Mouse (Mus musculus) Patski (cell line): ENCODE measurements around the gene Adamts15. TPM values are rescaled to one million over a fixed set of nuclear protein-coding genes. Genes with fewer than 3 reads are reported as not detected.

ENCODE experiments used
- ATAC-seq: fragments of 100-300 bp; one replicate; pipeline ENCODE4 v1.8.0; 2021
- CTCF ChIA-PET: fragments of 350-600 bp; sonication (Branson Sonifier 250); formaldehyde crosslinking; loops from one replicate; lab custom pipeline; 2022; ENCODE audit warnings: inconsistent platforms; lab: Charles Lee
- POLR2A ChIA-PET: fragments of 350-600 bp; sonication (Branson Sonifier 250); formaldehyde crosslinking; loops from one replicate; lab custom pipeline; 2022; ENCODE audit warnings: antibody characterized with exemption, inconsistent platforms; lab: Charles Lee
- DNase-seq: peaks from one replicate; pipeline ENCODE4 v3.0.0-alpha.2; 2011; ENCODE audit warnings: low read depth, low spot score
- H3K27me3 ChIP-seq: fragments of 371-371 bp; one replicate; pipeline ENCODE4 v1.5.1; 2021
- CTCF ChIP-seq: fragments of 100-300 bp; IDR thresholded peaks from one replicate; pipeline ENCODE4 v1.5.1; 2021
- in situ Hi-C: fragments of 300-500 bp; cut with MboI; formaldehyde crosslinking; loops from 3 replicates; pipeline ENCODE4 v1.11.1; 2018; ENCODE audit warnings: low pct_unique_long_range_greater_than_20kb, mixed read lengths
- polyA plus RNA-seq: library from polyadenylated mRNA; unstranded; gene quantifications from one replicate; pipeline ENCODE4 v1.2.3, GENCODE M21; 2021

Adamts15 gene
- 0.72 TPM for polyA plus RNA-seq

DNA sequence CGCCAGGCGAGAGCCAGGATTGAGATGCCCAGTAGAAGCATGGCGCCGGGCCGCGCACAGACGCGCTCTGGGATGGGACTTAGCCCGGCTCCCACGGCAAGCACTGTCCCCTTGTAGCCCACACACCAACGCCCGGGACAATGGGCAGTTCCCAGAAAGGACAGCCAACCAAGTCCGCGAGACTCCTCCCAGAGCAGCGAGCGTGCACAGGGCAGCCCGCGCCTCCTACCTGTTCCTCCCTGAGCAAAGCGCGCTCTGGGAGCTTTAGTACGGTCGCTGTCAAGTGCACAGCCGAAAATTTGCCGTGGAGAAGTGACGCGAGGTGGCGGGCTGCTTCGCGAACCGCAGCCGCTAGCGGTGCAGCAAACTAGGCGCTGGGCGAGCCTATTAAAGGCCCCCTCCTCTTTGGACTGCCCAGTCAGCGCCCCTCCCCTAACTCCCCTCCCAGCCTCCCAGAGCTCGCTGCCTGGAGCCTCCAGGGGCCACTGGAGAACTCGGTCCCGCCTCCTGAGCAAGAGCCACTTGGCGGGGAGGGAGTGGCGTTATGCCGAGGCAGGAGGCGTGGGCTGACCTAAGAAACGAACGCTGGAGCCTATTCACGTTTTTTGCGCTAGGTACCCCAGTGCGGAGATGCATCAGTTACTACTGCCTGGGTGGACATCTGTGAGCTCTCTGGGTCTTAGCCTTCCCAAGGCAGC is at the start of gene Adamts15:
Adamts15 (minus strand) TSS at position 256 of the 698 bp plus-strand sequence.
- ChIA-PET POLR2A (interaction anchor here (1.4 kb wide), 1 partner anchor 14 kb away, joined by 3 read pairs; no protein-coding TSS in a partner anchor), CTCF (interaction anchor here (1.1 to 2.6 kb wide), 2 partner anchors 14 to 442 kb away, joined by 4 to 10 read pairs; no protein-coding TSS in a partner anchor)
- peaks cover 17% of the 10 kb centered on the region for H3K27me3 ChIP-seq
- ATAC-seq (no peak), DNase-seq (no peak)
- no peak for TF ChIP-seq CTCF
- in situ Hi-C loops, result no loop called here

DNA sequence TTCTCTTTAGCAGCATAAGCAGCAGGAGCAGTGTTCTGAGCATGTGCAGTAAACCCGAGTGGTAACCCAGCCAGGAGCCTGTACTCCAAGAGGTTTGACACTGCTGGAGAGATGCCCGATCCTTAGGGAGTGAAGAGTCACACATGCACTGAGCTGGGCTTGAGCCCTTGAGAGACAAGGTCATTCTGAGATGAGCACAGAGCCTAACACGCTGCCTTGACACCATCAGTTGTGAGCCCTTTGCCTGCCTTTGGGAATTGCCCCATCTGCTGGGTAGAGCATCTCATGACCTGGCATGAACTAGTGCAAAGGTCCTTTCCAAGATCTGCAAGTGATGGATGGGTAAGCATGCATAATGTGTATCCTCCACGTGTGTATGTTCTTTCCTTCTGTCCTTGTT is 49.7 kb upstream of the Adamts15 start:
- DNase-seq (no peak), ATAC-seq (no peak)
- POLR2A ChIA-PET, result no interaction called here
- H3K27me3 ChIP-seq, result peaks cover 43% of the 10 kb centered on the region
- peak; percentile 28 for TF ChIP-seq CTCF
- CTCF ChIA-PET, result no interaction called here
- in situ Hi-C loops, result no loop called here

DNA sequence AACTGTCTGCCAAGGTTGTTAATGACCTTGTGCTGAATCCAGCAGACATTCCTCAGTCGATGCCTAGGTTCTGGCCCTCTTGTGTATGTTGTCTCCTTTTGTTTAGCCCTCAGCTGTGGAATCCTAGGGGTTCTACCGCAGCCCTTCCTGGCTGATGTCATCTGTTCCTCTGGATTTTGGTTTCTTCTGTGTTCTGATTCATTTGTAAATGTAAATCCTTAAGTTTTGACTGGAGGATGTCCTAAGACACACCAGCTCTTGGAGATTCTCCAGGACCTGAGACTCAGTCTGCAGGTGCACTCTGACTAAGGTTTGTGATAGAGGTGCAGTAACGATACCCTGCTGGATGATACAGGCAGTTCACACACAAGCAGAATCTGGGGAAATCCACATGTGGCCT is 47.7 kb upstream of the Adamts15 start:
- CTCF ChIA-PET, result no interaction called here
- DNase-seq, result no peak
- in situ Hi-C loops, result no loop called here
- POLR2A ChIA-PET, result no interaction called here
- H3K27me3 ChIP-seq, result peaks cover 42% of the 10 kb centered on the region
- no peak for TF ChIP-seq CTCF
- no peak for ATAC-seq

DNA sequence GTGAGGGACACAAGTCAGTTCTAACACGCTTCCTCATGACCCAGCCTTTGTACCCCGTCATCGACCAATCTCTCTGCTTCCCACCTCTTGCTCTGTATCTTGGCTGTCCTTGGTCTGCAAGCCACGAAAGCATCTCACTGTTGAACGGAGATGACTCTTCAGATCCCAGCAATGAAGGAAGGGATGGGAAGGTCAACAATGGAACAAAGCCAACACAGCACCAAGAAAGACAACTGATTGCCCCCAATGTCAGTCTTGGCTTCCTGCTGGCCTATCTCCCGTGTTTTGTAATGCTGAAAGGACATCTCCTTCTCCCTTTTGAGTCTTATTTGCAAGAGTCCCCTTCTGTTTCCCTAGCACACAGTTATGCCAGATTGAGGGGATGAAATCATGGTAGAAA is 45.9 kb upstream of the Adamts15 start:
- ChIA-PET POLR2A (no interaction called here), CTCF (no interaction called here)
- TF ChIP-seq CTCF, result no peak
- DNase-seq, result no peak
- in situ Hi-C loops, result no loop called here
- ATAC-seq, result no peak
- H3K27me3 ChIP-seq, result peaks cover 37% of the 10 kb centered on the region

DNA sequence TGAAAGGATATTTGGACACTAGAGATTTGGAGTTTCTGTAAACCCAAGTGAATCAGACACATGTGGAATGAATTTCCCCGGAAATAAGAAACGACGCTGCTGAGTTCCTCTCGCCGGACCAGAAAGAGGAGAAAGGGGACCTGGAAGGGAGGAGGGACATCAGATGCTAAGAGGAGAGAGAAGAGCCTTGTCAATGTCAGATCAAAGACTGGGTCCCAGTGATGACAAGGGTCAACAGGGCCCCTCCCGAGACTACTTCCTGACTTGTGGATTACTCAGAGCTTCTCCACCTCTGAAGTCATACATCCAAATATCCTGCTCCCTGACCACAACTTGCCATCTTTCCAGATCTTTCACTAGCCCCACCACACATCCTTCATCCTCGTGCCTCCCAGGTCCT is 44.6 kb upstream of the Adamts15 start:
- no peak for DNase-seq
- no peak for TF ChIP-seq CTCF
- in situ Hi-C loops, result no loop called here
- ATAC-seq, result no peak
- peaks cover 35% of the 10 kb centered on the region for H3K27me3 ChIP-seq
- ChIA-PET POLR2A (no interaction called here), CTCF (no interaction called here)

DNA sequence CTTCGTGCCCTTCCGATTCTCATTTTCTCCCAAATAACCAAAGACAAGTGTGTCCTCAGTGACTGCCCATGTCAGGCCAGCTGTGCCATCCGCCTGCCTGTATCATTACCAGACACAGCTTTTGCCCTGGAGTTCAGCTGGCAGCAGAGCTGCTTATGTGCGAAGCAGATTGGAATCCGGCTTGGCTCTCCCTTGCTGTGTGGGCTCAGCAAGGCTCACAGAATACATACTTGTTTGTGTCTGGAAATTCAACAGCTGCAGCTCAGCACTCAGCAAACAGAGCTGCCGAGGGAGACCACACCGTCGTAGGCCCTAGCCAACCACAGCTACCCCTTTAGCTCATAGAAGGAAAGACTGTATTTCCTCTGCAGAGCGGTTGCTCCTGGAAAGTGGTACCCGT is 42.4 kb upstream of the Adamts15 start:
- no peak for ATAC-seq
- TF ChIP-seq CTCF, result no peak
- ChIA-PET CTCF (no interaction called here), POLR2A (no interaction called here)
- peaks cover 24% of the 10 kb centered on the region for H3K27me3 ChIP-seq
- in situ Hi-C loops, result no loop called here
- no peak for DNase-seq

DNA sequence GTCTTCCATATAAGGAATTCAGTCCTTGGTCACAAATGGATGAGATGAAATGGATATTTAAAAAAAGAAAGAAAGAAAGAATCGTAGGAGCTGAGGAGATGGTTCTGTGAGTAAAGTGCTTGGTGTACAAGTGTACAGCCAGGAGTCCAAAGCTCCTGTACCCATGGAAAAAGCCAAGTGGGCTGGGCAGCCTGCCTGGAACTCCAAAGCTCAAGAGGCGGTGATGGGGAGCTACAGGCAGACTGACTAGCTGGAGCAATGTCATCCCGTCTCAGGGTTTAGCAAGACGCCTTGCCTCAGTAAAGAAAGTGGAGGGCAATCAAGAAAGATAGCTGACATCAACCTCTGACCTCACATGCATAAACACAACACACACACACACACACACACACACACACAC is 41.5 kb upstream of the Adamts15 start:
- DNase-seq (no peak), ATAC-seq (no peak)
- CTCF ChIA-PET, result interaction anchor here (0.9 to 1.2 kb wide), 2 partner anchors 10 to 15 kb away, joined by 3 to 4 read pairs; no protein-coding TSS in a partner anchor
- H3K27me3 ChIP-seq, result peaks cover 17% of the 10 kb centered on the region
- no peak for TF ChIP-seq CTCF
- POLR2A ChIA-PET, result interaction anchor here (0.7 to 1.1 kb wide), 2 partner anchors 72 to 156 kb away, joined by 3 to 5 read pairs; no protein-coding TSS in a partner anchor
- in situ Hi-C loops, result no loop called here

DNA sequence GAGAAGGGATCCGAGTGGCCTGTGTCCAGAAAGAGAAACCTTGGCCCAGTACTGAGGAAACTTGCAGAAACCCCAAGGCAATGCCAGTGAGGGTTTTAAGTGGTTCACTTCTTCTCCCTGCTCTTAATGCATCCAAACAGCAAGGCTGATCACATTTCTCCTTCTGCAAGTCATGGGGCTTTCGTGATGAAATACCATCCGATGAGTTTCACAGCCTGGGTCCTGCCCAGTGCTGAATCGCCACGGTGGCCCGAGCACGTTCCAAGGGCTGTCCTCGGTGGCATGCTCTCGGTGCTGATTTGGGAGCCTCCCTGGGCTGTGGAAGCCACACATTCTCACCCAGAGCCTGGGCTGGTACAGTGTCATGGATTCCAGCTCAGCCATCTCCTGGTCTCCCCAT is 33.0 kb upstream of the Adamts15 start:
- no peak for DNase-seq
- no peak for ATAC-seq
- ChIA-PET CTCF (no interaction called here), POLR2A (no interaction called here)
- H3K27me3 ChIP-seq, result peaks cover 18% of the 10 kb centered on the region
- in situ Hi-C loops, result no loop called here
- no peak for TF ChIP-seq CTCF

DNA sequence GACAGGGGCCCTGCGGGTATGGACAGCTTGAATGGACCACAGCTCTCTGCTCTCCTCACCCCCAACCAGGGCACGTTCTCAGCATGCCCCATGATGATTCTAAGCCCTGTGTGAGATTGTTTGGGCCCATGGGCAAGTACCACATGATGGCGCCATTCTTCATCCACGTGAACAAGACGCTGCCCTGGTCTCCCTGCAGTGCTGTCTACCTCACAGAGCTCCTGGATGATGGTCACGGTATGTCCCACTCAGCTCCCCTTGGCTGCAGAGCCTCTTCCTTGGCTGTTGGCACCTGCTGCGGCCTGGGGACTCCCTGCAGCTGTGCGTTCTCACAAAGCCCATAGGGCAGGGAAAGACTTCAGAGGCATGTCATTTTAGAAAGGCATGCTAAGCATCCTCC is 31.0 kb upstream of the Adamts15 start:
- no peak for ATAC-seq
- peaks cover 18% of the 10 kb centered on the region for H3K27me3 ChIP-seq
- ChIA-PET POLR2A (no interaction called here), CTCF (interaction anchor here (0.7 kb wide), 1 partner anchor 13 kb away, joined by 3 read pairs; no protein-coding TSS in a partner anchor)
- in situ Hi-C loops, result loop anchor here (5.0 kb wide), 1 partner anchor 134 kb away; no protein-coding TSS in a partner anchor
- TF ChIP-seq CTCF, result no peak
- no peak for DNase-seq

DNA sequence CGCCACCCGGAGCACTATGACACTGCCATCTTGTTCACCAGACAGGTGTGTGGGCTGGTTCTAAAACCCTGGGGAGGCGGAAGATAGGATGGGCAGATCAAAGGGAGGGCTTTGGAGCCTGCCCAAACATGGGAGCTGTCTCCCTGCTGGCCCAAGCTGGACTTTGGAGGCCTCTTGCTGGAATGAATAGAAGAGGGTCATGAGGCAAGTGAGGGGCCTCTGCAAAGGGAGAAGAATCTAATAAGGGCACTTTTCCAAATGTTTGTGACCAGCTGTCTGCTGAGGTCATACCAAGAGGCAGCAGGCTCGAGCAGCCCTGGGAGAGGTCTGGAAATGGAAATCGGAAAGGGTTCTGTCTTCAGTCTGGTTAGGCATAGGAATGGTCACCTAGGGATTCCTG is 29.2 kb upstream of the Adamts15 start:
- ChIA-PET CTCF (interaction anchor here (1.1 to 2.0 kb wide), 2 partner anchors 15 to 471 kb away, joined by 4 to 8 read pairs; no protein-coding TSS in a partner anchor), POLR2A (no interaction called here)
- TF ChIP-seq CTCF, result no peak
- DNase-seq (no peak), ATAC-seq (no peak)
- in situ Hi-C loops, result loop anchor here (5.0 kb wide), 1 partner anchor 136 kb away; no protein-coding TSS in a partner anchor
- peaks cover 14% of the 10 kb centered on the region for H3K27me3 ChIP-seq

DNA sequence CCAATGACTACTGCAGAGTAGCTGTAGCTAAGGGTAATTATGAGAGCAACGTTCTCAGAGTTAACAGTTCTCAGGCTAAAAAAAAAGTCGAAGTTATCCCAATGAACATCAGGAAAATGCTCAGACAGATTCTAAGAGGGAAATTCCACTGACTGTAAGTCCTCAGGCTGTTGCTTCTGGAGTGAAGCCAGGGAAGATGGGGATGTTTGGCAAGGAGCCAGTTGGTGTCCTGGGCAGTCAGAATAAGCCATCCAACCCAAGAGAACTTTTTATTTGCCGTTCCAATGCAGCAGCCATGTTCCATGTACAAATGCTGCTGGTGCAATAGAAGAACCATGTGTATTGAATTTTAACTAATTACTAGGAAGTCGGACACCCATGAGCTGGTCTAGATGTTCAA is 28.3 kb upstream of the Adamts15 start:
- peak; percentile 44 for ATAC-seq

More for the DNA sequence above, 28.3 kb upstream of the Adamts15 start:
- DNase-seq, result peak; percentile 79
- H3K27me3 ChIP-seq, result peaks cover 10% of the 10 kb centered on the region
- in situ Hi-C loops, result loop anchor here (5.0 kb wide), 1 partner anchor 137 kb away; no protein-coding TSS in a partner anchor
- no peak for TF ChIP-seq CTCF
- CTCF ChIA-PET, result interaction anchor here (1.1 to 2.0 kb wide), 2 partner anchors 14 to 470 kb away, joined by 4 to 8 read pairs; no protein-coding TSS in a partner anchor
- POLR2A ChIA-PET, result interaction anchor here (0.5 kb wide), 2 partner anchors 490 to 1743 kb away, joined by 3 read pairs; no protein-coding TSS in a partner anchor
